In genomic region chr16:50000805-50001204, GRCm38 (mm10) we compare ENCODE assay signal across 13 mouse cellular contexts.
"Had no signal": no experiment of that assay in that cellular context is flagged by ENCODE, and none has a peak within 500 bp of the region (broad histone marks: within the 10 kb centered on the region; RNA-seq: fewer than 3 reads in every experiment).

No protein-coding gene starts in this region.

- H3K4me1 ChIP-seq: limb, embryonic 10.5 days; liver, embryonic 12.5 days; stomach, embryonic 15.5 days had no signal

- H3K4me3 ChIP-seq: left cerebral cortex, adult 2 months; limb, embryonic 10.5 days; liver, embryonic 12.5 days; lung, embryonic 15.5 days; megakaryocyte, embryonic 14.5 days; midbrain, embryonic 13.5 days; neural tube, embryonic 12.5 days; stomach, embryonic 15.5 days had no signal

- H3K4me2 ChIP-seq: liver, embryonic 12.5 days; lung, embryonic 15.5 days; midbrain, embryonic 13.5 days; neural tube, embryonic 12.5 days; stomach, embryonic 15.5 days had no signal

- H3K9me3 ChIP-seq: limb, embryonic 10.5 days; liver, embryonic 12.5 days; lung, embryonic 15.5 days; megakaryocyte, embryonic 14.5 days; midbrain, embryonic 13.5 days; neural tube, embryonic 12.5 days; stomach, embryonic 15.5 days had no signal

- H3K27ac ChIP-seq: hindbrain, postnatal 0 days; left cerebral cortex, adult 2 months; limb, embryonic 10.5 days; liver, embryonic 12.5 days; lung, embryonic 15.5 days; macrophage; midbrain, embryonic 13.5 days; neural tube, embryonic 12.5 days; stomach, embryonic 15.5 days had no signal

- H3K9ac ChIP-seq: liver, embryonic 12.5 days; lung, embryonic 15.5 days; midbrain, embryonic 13.5 days; neural tube, embryonic 12.5 days; stomach, embryonic 15.5 days had no signal

- H3K36me3 ChIP-seq: limb, embryonic 10.5 days; liver, embryonic 12.5 days; lung, embryonic 15.5 days; midbrain, embryonic 13.5 days; neural tube, embryonic 12.5 days; stomach, embryonic 15.5 days had no signal

- DNase-seq: lung, postnatal 14 days; thymus, adult 2 months; thymus, postnatal 25 days had no signal

- H3K27me3 ChIP-seq: liver, embryonic 12.5 days; lung, embryonic 15.5 days; neural tube, embryonic 12.5 days; stomach, embryonic 15.5 days had no signal

- ATAC-seq: hindbrain, postnatal 0 days; liver, embryonic 12.5 days; midbrain, embryonic 13.5 days had no signal
